Mouse (Mus musculus): Measurements from ENCODE around the gene Med27. TPM values are rescaled to one million over a fixed set of nuclear protein-coding genes. Genes with fewer than 3 reads are reported as not detected.

Gene Med27
- polyA plus RNA-seq, 1 experiment from 2014 or later: 68.9 TPM

- no peaks in the 10 kb centered on the region for H3K36me3 ChIP-seq (replicated peaks)
- no peak overlapping the region for H3K4me2 ChIP-seq
- peaks cover 23% of the 10 kb centered on the region for H3K4me1 ChIP-seq
- WGBS: 90% methylated on average over 1 of the region's 1 CpGs
- H3K9ac ChIP-seq: no peak overlapping the region
- H3K9me3 ChIP-seq: no peaks in the 10 kb centered on the region
- no peak overlapping the region for H3K27ac ChIP-seq
- no peaks in the 10 kb centered on the region for H3K27me3 ChIP-seq
- no peak for ATAC-seq (ENCODE audit: low FRiP score)
- H3K4me3 ChIP-seq (replicated peaks): no peak overlapping the region
Measured at GRCm38 (mm10) chr2:29401868-29402267, 55.2 kb downstream of the Med27 start.

- Histone ChIP-seq H3K4me3 (replicated peaks) (no peak overlapping the region), H3K9ac (no peak overlapping the region), H3K27me3 (no peaks in the 10 kb centered on the region), H3K27ac (no peak overlapping the region), H3K9me3 (no peaks in the 10 kb centered on the region), H3K36me3 (replicated peaks) (no peaks in the 10 kb centered on the region), H3K4me2 (no peak overlapping the region), H3K4me1 (peaks cover 27% of the 10 kb centered on the region)
- ATAC-seq (ENCODE audit: low FRiP score): no peak
- WGBS: 77% methylated on average over 3 of the region's 3 CpGs
Measured at GRCm38 (mm10) chr2:29402550-29403076, 56.0 kb downstream of the Med27 start.

GRCm38 (mm10) chr2:29403799-29404530 lies 57.3 kb downstream of the Med27 start:
- Histone ChIP-seq H3K9ac (no peak overlapping the region), H3K36me3 (replicated peaks) (no peaks in the 10 kb centered on the region), H3K4me1 (peaks cover 26% of the 10 kb centered on the region), H3K4me2 (no peak overlapping the region), H3K27ac (0 out of 2 replicates have a peak overlapping the region, but pooled peaks have one; percentile 8), H3K4me3 (replicated peaks) (no peak overlapping the region), H3K27me3 (no peaks in the 10 kb centered on the region), H3K9me3 (no peaks in the 10 kb centered on the region)
- 53% methylated on average over 9 of the region's 9 CpGs for WGBS
- no peak for ATAC-seq (ENCODE audit: low FRiP score)

- Histone ChIP-seq H3K36me3 (replicated peaks) (no peaks in the 10 kb centered on the region), H3K4me2 (no peak overlapping the region), H3K27ac (no peak overlapping the region), H3K9ac (no peak overlapping the region), H3K4me1 (peaks cover 26% of the 10 kb centered on the region), H3K27me3 (no peaks in the 10 kb centered on the region), H3K9me3 (no peaks in the 10 kb centered on the region), H3K4me3 (replicated peaks) (no peak overlapping the region)
- WGBS: 89% methylated on average over 10 of the region's 10 CpGs
- no peak for ATAC-seq (ENCODE audit: low FRiP score)
Measured at GRCm38 (mm10) chr2:29404931-29405330, 58.3 kb downstream of the Med27 start.

GRCm38 (mm10) chr2:29405848-29406247 lies 59.2 kb downstream of the Med27 start:
- H3K9ac ChIP-seq: no peak overlapping the region
- H3K4me2 ChIP-seq: no peak overlapping the region
- no peak overlapping the region for H3K4me3 ChIP-seq (replicated peaks)
- H3K27me3 ChIP-seq: no peaks in the 10 kb centered on the region
- WGBS: 94% methylated on average over 2 of the region's 2 CpGs
- H3K9me3 ChIP-seq: no peaks in the 10 kb centered on the region
- peaks cover 26% of the 10 kb centered on the region for H3K4me1 ChIP-seq
- no peak overlapping the region for H3K27ac ChIP-seq
- ATAC-seq (ENCODE audit: low FRiP score): no peak
- no peaks in the 10 kb centered on the region for H3K36me3 ChIP-seq (replicated peaks)

GRCm38 (mm10) chr2:29407350-29407749 lies 60.7 kb downstream of the Med27 start:
- Histone ChIP-seq H3K27me3 (no peaks in the 10 kb centered on the region), H3K27ac (peak overlapping the region; percentile 73), H3K9ac (no peak overlapping the region), H3K4me3 (replicated peaks) (no peak overlapping the region), H3K36me3 (replicated peaks) (no peaks in the 10 kb centered on the region), H3K4me2 (no peak overlapping the region), H3K9me3 (no peaks in the 10 kb centered on the region), H3K4me1 (peaks cover 31% of the 10 kb centered on the region)
- 46% methylated on average over 3 of the region's 3 CpGs for WGBS
- ATAC-seq (ENCODE audit: low FRiP score): peak; percentile 61; the same call in 1 of the 2 replicates

GRCm38 (mm10) chr2:29407764-29408163 lies 61.1 kb downstream of the Med27 start:
- Histone ChIP-seq H3K27me3 (no peaks in the 10 kb centered on the region), H3K4me1 (peaks cover 35% of the 10 kb centered on the region), H3K4me3 (replicated peaks) (no peak overlapping the region), H3K9ac (no peak overlapping the region), H3K36me3 (replicated peaks) (no peaks in the 10 kb centered on the region), H3K4me2 (no peak overlapping the region), H3K27ac (peak overlapping the region; percentile 73), H3K9me3 (no peaks in the 10 kb centered on the region)
- ATAC-seq (ENCODE audit: low FRiP score): peak; percentile 68; the same call in 1 of the 2 replicates
- WGBS: 54% methylated on average over 7 of the region's 7 CpGs

GRCm38 (mm10) chr2:29410884-29411283 lies 64.3 kb downstream of the Med27 start:
- Histone ChIP-seq H3K36me3 (replicated peaks) (no peaks in the 10 kb centered on the region), H3K27ac (no peak overlapping the region), H3K9ac (no peak overlapping the region), H3K4me1 (peaks cover 38% of the 10 kb centered on the region), H3K27me3 (no peaks in the 10 kb centered on the region), H3K4me3 (replicated peaks) (no peak overlapping the region), H3K9me3 (no peaks in the 10 kb centered on the region), H3K4me2 (no peak overlapping the region)
- WGBS: 70% methylated on average over 7 of the region's 7 CpGs
- ATAC-seq (ENCODE audit: low FRiP score): no peak

- no peak overlapping the region for H3K4me2 ChIP-seq
- no peak overlapping the region for H3K9ac ChIP-seq
- H3K9me3 ChIP-seq: no peaks in the 10 kb centered on the region
- H3K27me3 ChIP-seq: no peaks in the 10 kb centered on the region
- WGBS: 68% methylated on average over 3 of the region's 3 CpGs
- H3K4me1 ChIP-seq: peaks cover 31% of the 10 kb centered on the region
- H3K27ac ChIP-seq: no peak overlapping the region
- H3K4me3 ChIP-seq (replicated peaks): no peak overlapping the region
- H3K36me3 ChIP-seq (replicated peaks): no peaks in the 10 kb centered on the region
- no peak for ATAC-seq (ENCODE audit: low FRiP score)
Measured at GRCm38 (mm10) chr2:29412458-29412857, 65.8 kb downstream of the Med27 start.

GRCm38 (mm10) chr2:29413259-29413993 lies 66.8 kb downstream of the Med27 start:
- no peaks in the 10 kb centered on the region for H3K9me3 ChIP-seq
- no peak overlapping the region for H3K27ac ChIP-seq
- no peak overlapping the region for H3K4me2 ChIP-seq
- no peak overlapping the region for H3K9ac ChIP-seq
- no peaks in the 10 kb centered on the region for H3K27me3 ChIP-seq
- peaks cover 31% of the 10 kb centered on the region for H3K4me1 ChIP-seq
- ATAC-seq (ENCODE audit: low FRiP score): no peak
- H3K4me3 ChIP-seq (replicated peaks): no peak overlapping the region
- no peaks in the 10 kb centered on the region for H3K36me3 ChIP-seq (replicated peaks)
- 56% methylated on average over 13 of the region's 13 CpGs for WGBS

GRCm38 (mm10) chr2:29414852-29415473 lies 68.3 kb downstream of the Med27 start:
- no peaks in the 10 kb centered on the region for H3K27me3 ChIP-seq
- H3K4me1 ChIP-seq: peaks cover 44% of the 10 kb centered on the region
- no peak overlapping the region for H3K4me3 ChIP-seq (replicated peaks)
- H3K4me2 ChIP-seq: no peak overlapping the region
- H3K27ac ChIP-seq: no peak overlapping the region
- ATAC-seq (ENCODE audit: low FRiP score): no peak
- H3K36me3 ChIP-seq (replicated peaks): no peaks in the 10 kb centered on the region
- WGBS: 88% methylated on average over 7 of the region's 7 CpGs
- H3K9ac ChIP-seq: no peak overlapping the region
- H3K9me3 ChIP-seq: no peaks in the 10 kb centered on the region

GRCm38 (mm10) chr2:29418498-29418897 lies 71.9 kb downstream of the Med27 start:
- ATAC-seq (ENCODE audit: low FRiP score): no peak
- H3K36me3 ChIP-seq (replicated peaks): no peaks in the 10 kb centered on the region
- H3K27me3 ChIP-seq: no peaks in the 10 kb centered on the region
- H3K9me3 ChIP-seq: no peaks in the 10 kb centered on the region
- peaks cover 59% of the 10 kb centered on the region for H3K4me1 ChIP-seq
- no peak overlapping the region for H3K27ac ChIP-seq
- no peak overlapping the region for H3K4me2 ChIP-seq
- 68% methylated on average over 6 of the region's 6 CpGs for WGBS
- H3K9ac ChIP-seq: no peak overlapping the region
- no peak overlapping the region for H3K4me3 ChIP-seq (replicated peaks)

All from forebrain, embryonic 12.5 days (tissue).